Mouse (Mus musculus) ovary, postnatal 10 days (tissue): ENCODE measurements around the gene Ctsd.
"Not testable (repeated sequence)": the region's sequence is repeated elsewhere in the genome, so short reads cannot be mapped to it uniquely, and the experiment has no call there.

Source experiments
- DNase-seq: peaks from one replicate; pipeline ENCODE4 v3.0.0; 2022; ENCODE audit warnings: low spot score

The Ctsd gene

DNA sequence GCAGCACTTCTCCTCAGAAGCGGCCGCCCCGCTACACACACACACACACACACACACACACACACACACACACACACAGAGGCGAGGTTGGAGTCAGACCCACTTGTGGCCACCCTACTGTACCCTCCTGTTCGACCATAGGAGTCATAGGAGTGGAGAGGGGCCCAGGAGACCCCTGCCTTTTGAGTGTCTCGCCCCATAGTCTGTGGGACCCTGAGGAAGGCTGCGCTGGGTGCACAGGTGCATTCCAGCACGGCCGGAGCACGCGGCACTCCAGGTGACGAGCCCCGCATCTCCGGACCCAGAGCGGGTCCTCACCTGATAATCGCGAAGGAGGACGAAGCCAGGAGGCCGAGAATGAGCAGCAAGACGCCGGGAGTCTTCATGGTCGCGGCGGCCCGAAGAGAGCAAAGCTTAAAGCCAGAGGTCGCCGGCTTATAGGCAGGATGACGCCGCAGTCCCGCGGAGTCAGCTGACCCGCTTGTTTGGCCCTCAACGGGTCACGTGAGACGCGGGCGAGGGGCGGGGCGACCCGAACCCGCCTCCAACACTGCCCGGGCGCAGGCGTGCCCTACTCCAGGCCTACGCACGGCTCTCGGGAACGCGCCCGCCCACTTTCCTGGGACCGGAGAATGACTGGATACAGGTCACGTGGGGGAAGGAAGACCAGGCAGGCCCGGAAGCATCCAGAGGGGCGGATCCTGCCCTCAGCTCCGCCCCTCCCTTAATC, at the start of gene Ctsd:
Ctsd (minus strand) TSS at position 620 of the 730 bp plus-strand sequence.
- DNase-seq: peak; percentile 82

DNA sequence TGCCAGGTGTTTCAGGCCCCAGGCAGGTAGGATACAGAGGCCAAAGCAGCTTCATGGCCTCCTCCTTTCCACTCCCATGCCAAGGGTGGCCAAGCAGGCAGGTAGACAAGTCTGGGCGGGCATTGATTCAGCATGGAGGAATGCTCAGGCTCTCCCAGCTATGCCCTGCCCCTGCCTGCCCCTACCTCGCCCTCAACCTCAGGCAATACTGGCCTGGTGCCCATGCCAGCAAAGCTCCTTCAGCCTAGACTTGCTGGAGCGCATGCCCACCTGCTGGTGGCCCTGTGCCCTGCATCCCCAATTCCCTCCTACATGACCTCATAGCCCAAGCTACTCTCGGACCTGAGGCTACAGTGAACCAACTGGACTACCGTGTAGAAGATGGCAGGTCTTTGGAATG, 49.5 kb upstream of the Ctsd start:
- DNase-seq: no peak

DNA sequence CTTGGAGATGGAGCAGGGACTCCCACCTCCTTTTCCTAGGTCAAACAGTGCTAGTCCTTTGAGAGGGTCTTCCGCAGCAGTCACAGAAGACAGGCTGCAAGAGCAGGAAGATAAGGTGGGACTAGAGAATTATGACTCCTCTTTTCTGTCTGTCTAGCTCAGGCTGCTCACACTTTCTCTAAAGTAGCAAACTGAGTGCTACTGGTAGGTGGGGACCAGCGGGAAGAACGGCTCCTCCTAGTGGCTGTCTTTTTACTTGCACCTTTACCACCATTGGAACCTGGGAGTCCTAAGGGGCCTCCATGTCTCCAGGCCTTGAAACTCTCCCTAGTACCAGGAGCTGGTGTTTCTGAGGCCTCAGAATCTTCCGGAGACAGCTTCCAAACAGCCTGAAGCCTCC, 47.7 kb upstream of the Ctsd start:
- no peak for DNase-seq

DNA sequence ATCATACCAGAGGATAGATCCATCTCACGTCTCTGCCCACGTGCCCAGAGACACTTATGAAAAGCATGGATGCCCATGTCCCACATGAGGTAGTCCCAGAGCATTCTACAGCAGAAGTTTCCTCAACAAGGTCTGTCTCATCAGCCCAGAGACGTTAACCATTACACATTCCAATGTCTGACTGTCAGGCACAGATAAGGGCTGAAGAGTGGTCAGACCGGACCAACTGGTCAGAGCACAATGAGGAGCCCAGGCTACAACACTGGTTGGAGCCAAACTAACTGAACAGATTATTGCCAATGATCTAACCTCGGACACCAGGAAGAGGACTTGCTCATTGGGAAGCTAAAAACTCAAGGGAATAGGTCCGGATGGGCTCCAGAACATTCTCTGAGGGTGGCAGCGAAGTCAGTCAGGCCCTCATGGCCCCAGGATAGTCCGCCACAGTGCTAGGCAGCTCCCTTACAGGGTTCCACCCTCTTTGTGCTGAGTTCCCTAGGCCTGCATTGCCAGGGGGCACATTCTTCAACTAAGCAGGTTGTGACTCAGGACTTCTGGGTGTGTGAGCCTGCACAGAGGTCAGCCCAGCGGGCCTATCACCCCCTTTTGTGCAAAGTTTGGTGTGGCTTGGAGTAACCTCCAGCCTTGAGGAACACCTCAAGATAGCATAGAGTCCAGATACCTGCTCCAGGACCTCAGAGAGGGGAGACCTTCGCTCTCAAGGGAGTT, 46.5 kb upstream of the Ctsd start, which contains the start of gene Syt8:
Syt8 (plus strand) TSS at position 714 of the 729 bp plus-strand sequence.
- no peak for DNase-seq

DNA sequence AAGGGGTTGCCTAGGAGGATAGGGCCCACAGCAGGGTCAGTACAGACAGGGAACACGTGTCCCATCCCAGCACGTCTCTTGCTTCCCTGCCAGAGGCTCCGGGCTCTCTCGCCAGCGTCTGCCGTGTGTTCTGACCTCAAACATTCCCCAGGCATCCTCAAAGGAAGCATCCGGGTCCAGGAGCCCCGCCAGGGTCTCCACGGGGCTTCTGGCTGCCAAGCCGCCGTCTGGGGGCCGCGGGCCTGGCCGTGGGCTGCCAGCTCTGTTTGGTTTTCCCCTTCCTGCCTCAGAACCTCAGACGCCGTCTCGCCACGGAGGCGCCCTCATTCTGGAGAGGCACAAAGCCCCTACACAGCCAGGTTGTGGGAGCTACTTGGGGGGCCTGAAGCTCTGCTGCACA, 45.8 kb upstream of the Ctsd start:
- DNase-seq: no peak

DNA sequence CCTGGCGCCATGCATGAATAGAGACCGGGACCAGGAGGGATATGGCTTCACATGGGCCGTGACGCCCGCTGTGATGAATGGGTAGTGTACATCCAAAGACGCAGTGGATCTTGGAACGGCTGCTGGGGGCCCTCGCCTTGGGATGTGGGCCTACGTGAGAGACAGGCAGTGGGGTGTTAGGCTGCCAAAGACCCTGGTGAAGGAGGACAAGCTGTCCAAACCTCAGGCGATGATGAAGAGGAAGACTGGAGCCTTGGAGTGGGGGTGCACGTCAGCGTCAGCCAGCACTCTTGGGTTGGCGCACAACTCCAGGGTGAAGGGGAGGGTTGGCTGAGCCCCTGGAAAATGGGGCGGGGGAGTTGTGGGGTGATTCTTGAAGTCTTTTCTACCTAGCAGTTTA, 43.3 kb upstream of the Ctsd start:
- no peak for DNase-seq

DNA sequence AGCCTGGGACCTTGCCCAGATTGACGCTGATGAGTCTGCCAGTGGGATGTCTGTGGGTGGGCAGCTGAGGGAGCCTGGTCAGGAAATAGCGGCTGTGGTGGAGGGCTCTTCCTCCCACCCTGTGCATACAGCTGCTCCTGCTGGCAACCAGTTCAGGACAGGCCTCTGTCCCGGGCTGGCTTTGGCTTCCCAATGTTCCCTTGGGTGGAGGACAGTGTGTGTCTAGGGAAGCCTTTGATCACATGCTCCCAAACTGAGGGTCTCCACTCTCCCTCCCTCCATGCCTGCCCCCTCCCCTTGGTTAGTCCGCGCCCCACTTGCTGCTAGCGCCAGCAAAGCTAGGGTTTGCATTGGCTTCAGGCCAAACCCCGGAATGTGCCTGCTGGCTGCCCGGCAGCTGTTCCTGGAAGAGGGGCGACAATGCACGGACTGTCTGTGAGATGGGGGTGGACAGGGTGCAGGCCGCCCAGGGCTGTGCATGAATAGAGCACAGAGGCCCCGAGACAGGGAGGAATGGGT, 42.4 kb upstream of the Ctsd start:
- DNase-seq: no peak

DNA sequence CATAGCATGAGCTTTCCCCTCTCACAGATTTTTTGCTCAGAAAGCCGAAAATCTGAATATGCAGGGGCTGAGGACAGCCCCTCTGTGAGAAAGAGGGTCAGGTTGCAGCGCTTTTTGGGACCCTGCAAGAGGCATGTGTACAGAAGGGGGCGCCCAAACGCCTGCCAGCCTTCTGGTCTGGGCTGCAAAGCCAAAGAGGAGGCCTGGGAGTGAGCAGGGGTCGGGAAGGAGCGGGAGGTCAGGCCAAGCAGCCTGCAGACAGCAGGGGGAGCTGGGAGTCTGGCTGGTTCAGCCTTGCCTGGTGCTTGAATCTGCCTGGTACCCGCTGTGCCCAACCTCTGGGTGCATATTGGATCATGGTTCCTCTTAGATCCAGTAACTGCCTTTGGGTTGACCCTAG, 40.4 kb upstream of the Ctsd start:
- no peak for DNase-seq

DNA sequence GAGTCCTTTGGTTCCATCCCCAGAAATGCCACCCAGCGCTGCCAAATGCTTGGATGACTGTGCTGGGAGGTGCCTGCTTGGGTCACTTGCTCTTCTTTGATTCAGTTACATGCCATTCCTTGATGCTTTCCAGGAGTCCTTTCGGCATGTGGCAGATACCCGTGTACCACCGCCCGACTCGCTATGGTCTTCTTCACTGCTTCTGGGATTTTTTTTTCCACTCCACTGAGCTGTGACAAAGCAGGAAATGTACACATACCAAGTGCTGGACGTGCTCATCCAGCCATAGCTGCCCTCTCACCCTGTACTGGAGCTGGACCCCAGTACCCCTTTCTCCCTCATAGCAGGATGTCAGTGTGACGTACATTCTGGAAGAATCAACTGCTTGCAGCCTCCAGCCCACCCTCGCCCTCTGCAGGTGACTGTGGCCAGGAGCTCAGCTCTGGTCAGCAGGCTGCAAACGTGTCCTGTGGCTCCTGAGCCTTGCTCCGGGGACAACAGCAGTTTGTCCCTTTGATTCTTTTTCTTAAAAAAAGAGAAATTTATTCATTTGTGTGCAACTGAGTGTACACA, 37.9 kb upstream of the Ctsd start:
- no peak for DNase-seq

DNA sequence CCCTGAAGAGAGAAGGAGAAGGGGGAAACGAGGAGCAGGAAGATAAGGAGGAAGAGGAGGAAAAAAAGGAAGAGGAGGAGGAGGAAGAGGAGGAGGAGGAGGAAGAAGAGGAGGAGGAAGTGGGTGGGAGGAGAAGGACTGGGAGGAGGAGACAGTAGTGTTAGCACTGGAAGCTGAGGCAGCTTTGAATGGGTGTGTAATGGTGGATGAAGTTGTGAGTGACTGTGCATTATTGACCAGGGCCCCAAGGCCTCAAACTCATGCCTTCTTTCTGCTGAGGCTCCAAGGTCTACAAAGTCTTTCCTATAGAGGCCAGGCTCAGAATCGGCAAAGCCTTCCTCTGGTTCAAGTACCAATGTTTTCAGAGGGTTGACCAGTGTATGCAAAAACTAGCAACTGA, 34.0 kb upstream of the Ctsd start:
- DNase-seq: no peak

DNA sequence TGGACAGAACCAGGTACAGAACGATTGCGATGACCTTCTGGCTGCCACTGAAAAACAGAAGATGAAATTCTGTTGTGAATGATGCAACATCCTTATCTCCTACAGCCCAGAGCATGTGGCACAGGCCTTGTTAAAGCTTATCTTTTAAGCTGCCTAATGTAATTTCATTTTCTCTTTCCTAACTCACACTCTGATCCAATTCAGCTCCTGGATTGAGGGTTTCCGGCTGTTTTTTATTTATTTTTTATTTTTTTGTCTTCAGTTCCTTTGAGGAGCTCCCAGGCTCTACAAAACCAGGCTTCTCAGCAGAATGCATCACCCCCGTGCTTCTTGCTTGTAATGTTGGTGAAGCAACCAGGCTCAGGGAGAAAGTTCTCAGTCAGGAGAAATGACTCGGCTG, 32.0 kb upstream of the Ctsd start:
- DNase-seq: no peak

DNA sequence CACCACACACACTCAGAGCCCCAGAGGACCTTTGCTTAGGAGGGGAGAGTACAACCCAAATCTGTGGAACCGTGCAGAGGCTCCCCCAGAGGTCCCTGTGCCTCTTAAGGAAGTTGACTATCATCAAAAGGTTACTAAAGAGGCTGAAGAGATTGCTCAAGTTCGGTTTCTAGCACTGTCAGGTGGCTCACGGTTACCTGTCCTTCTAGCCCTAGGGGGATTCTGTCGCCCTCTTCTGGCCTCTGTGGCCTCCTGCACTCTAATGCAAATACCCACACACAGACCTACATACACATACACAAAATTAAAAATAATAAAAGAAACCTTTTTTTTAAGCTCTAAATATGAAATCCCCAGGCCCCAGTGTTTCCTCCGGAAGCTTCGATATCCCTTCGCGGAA, 30.8 kb upstream of the Ctsd start:
- no peak for DNase-seq

DNA sequence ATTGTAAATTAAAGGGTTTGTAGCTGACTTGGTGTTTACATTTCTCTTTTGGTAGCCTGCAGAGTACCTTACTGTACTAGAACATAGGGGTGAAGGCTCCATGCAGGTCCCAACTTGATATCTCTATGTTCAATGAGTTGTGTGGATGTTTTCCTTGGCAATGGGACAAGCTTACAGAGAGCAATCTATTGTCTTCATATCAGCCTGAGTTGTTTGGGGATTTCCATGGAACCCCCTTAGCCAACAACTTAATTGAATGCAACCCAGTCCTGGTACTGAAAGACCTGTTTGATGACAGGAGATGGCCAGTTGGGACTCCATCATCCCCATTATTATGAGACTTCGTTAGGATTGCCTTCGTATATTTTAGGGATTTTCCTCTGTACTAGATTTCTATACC, 30.2 kb upstream of the Ctsd start:
- no peak for DNase-seq

DNA sequence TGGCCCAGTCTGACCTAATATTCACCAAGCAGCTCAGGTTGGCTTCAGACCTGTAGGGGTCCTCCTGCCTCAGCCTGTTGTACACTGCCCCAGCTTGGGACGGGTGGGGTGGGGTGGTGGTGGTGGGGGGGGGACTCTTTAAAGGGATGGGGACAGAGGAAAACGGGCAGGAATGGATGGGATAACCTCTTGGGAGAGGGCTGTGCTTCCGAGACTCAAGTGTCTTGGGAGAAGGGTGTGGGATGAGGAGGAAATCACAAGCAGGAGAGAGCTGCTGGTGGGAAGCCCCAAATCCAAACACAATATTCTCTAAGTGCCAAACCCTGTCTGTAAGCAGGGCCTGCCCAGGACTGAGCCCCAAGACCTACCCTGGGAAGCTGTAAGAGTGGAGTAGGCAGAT, 28.4 kb upstream of the Ctsd start:
- no peak for DNase-seq

DNA sequence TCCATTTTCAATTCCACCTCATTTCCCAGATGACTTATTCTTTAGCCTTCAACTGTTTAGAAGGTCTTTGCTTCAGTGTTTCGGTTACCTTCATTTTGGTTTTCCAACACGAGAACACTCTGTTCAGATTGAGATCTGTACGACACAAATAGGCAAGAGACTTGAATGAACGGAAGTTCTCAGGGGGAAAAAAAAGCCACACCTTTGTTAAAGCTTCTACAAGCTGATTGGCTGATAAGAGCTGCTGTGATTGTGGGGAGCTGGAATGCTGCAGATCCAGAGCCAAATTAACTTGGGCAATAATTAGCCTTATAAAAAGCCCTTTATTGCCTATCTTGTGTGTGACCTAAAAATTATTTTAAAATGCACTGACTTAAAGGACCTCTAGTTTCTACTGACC, 27.5 kb upstream of the Ctsd start:
- DNase-seq: no peak

DNA sequence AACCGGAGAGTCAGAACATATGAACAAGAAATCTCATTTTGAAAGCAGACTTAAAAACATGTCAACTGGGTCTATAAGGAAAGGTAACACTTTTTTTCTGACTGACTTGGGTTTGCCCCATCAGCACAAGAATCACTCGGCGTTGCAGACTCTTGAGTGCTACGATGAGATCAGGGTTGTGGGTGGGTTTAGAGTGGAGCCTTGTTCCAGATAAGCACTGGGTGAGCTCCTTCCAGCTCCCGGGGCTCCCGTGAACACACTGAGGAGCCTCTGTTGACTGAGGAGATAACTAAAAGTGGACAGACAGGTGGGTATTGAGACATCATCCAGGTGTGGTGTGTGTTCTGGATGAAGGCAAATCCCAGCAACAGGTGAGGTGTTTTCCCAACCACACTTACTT, 25.4 kb upstream of the Ctsd start:
- DNase-seq: no peak

DNA sequence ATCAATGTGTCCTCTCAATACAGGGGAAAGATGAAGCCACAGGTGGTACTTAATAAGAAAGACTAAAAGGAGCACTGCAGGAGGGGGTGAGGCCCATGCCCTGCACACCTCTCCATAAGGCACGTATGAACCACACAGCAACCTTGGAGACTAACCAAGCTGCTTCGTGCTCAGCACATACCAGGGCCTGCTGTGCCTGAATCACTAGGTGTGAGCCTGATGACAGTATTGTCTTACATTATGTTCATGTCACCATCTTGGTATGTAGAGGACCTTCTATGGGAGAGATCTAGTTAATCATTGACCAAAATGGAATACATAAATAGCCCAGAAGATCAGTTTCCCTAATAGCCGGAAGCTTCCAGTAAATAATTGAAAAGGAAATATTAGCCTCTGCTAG, 21.8 kb upstream of the Ctsd start:
- no peak for DNase-seq

DNA sequence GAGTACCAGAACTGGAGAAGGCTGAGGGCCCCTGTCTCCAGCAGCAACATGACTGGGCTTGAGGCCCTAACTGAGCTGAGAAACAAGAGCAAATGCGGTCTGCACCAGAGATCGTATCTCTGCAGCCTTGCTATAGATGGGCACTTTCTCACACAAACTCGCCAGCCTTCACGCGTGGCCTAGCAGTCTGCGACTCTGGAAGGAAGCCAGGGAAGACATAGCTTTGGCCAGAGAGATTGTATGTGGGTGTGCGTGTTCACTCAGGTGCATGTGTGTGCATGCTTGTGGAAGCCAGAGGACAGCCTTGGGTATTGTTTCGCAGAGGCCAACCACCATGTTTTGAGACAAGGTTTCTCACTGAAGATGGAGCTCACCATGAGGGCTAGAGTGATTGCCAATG, 20.8 kb upstream of the Ctsd start:
- no peak for DNase-seq

DNA sequence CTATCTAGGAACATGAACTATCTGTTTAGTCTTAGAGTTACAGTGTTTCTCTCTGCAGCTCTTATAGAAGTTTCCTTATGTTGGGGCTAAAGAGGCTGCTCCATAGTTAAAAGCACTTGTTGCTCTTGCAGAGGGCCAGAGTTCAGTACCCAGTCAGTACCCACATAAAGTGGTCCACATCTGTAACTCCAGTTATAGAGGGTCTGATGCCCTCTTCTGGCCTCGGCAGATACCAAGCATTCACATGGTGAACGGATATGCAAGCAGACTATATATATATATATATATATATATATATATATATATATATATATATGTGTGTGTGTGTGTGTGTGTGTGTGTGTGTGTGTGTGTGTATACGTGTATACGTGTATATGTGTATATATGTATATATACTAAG, 20.1 kb upstream of the Ctsd start:
- DNase-seq: no peak

DNA sequence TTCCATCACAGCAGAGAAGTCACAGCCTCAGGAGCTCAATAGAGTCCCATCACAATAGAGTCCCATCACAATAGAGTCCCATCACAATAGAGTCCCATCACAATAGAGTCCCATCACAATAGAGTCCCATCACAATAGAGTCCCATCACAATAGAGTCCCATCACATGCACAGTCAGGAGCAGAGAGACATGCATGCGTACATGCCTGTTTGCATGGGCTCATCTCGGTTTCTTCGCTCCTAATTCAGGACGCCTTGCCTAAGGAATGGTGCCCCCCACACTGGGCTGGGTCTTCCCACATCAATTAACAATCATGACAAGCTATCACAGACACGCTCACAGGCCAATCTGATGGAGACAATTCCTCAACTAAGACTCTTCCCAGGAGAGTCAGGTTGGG, 17.3 kb upstream of the Ctsd start:
- not testable (repeated sequence) for DNase-seq

DNA sequence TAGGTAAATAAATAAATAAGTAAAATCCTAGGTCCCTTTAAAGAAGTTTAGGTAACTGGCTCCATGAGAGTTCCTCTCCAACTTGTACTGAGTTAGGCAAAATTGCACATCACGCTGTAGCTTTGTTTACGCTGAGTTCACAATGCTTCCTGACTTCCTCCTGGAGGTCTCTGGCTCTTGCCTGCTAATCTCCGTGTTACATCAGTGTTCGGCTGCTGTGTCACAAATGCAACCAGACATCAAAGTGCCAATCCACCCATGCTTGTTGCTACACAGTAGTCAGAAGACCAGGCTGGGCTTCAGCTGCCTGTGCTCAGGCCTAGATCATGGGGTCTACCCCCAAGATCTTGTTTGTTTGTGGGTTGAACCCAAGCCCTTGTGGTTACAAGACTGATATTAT, 15.8 kb upstream of the Ctsd start:
- DNase-seq: no peak

DNA sequence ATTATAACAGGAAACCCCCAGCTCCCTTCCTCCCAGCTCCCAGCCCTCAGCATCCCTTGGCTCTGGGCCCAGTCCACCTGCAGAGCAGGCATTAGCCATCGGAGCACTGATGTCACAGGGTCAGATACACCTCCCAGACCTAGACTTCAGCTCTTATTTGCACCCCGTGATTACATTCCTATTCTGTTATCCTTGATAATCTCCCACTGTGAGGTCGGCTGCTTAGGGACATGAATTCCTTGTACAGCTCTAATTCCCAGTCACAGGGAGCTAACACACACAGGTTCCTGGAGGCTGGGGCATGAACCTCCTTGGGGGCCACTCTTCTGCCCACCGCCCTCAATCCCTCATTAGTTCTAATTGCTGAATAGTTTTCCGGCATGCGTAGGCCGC, 12.9 kb upstream of the Ctsd start:
- DNase-seq: no peak

DNA sequence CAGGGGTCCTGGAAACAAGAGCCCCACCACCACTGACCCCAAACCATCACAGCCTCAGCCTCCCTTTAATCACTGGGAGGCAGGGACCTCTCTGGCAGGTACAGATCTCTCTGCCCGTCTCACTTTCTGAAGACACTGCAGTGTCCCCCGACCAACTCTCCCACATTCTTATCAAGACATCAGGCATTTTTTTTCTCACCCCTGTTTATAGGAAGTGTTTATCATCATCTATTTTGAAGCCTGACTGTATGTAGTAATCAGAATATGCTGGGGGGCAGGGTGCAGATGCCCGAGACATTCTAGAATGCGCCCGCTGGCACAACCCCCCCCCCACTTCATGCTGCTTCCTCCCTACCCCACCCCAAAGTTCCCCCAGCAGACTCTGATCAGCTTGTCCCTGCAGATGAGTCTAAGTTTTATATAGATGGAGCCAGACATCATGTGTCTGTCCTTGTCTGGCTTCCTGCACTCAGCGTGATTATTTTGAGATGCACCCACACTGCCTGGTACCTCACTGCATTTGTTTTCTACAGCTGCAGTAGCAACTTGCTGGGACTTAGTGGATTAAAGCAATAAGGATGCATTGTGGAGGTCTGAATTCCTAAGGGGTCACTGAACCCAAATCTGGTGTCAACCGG, 12.4 kb upstream of the Ctsd start:
- DNase-seq: no peak
